Mouse (Mus musculus) adrenal gland, postnatal 10 days (tissue): Measurements from ENCODE around the gene Mrpl3. TPM values are rescaled to one million over a fixed set of nuclear protein-coding genes. Genes with fewer than 3 reads are reported as not detected.

Experiments
- total RNA-seq, 2 experiments: library from RNA; stranded (reverse); gene quantifications; 2 replicates each; pipeline ENCODE4 v1.2.3; 2021

Mrpl3 gene
- total RNA-seq, 2 experiments from 2014 or later: 127 to 134 TPM

Other genes with a start within 250 kb of the Mrpl3 start
- gene Nudt16, start 78.6 kb downstream of the Mrpl3 start, total RNA-seq: 10 to 100 TPM; 15.3 to 16.2 TPM
- not detected for gene 1700080E11Rik, start 91.9 kb downstream of the Mrpl3 start, total RNA-seq